Mouse (Mus musculus): Measurements from ENCODE around the gene Ttc39a. TPM values are rescaled to one million over a fixed set of nuclear protein-coding genes. Genes with fewer than 3 reads are reported as not detected.
A peak's percentile ranks its signal among the peaks of the same experiment; 100 is the strongest.

Gene Ttc39a
- polyA plus RNA-seq, 1 experiment from 2014 or later: 7.2 TPM

- peak; percentile 98 for ATAC-seq
- ChIA-PET CTCF (interaction anchor here (1.0 to 1.7 kb wide), 2 partner anchors 13 to 36 kb away, joined by 3 to 4 read pairs; no protein-coding TSS in a partner anchor), POLR2A (interaction anchor here (0.7 to 1.0 kb wide), 4 partner anchors 10 to 189 kb away, joined by 3 to 12 read pairs (median 4); no protein-coding TSS in a partner anchor)
- DNase-seq (ENCODE audit: low read depth, low spot score): no peak
- H3K27me3 ChIP-seq: no peaks in the 10 kb centered on the region
- in situ Hi-C loops (cut with MboI; ENCODE audit: low pct_unique_long_range_greater_than_20kb): no loop called here
- no peak for TF ChIP-seq CTCF (IDR thresholded peaks at IDR 0.05)
Measured at GRCm38 (mm10) chr4:109476554-109477014, 70.2 kb downstream of the Ttc39a start.

GRCm38 (mm10) chr4:109477454-109477853, 71.0 kb downstream of the Ttc39a start:
- POLR2A ChIA-PET: no interaction called here
- no peak for TF ChIP-seq CTCF (IDR thresholded peaks at IDR 0.05)
- ATAC-seq (no peak), DNase-seq (ENCODE audit: low read depth, low spot score) (no peak)
- CTCF ChIA-PET: no interaction called here
- H3K27me3 ChIP-seq: no peaks in the 10 kb centered on the region
- in situ Hi-C loops (cut with MboI; ENCODE audit: low pct_unique_long_range_greater_than_20kb): no loop called here

GRCm38 (mm10) chr4:109481424-109481823, 75.0 kb downstream of the Ttc39a start:
- in situ Hi-C loops (cut with MboI; ENCODE audit: low pct_unique_long_range_greater_than_20kb): no loop called here
- ChIA-PET CTCF (interaction anchor here (0.9 to 1.1 kb wide), 2 partner anchors 184 to 222 kb away, joined by 3 read pairs; no protein-coding TSS in a partner anchor), POLR2A (interaction anchor here (0.6 to 0.7 kb wide), 2 partner anchors 11 to 145 kb away, joined by 3 to 4 read pairs; no protein-coding TSS in a partner anchor)
- TF ChIP-seq CTCF (IDR thresholded peaks at IDR 0.05): no peak
- ATAC-seq (peak; percentile 14), DNase-seq (ENCODE audit: low read depth, low spot score) (no peak)
- no peaks in the 10 kb centered on the region for H3K27me3 ChIP-seq

GRCm38 (mm10) chr4:109482701-109483100, 76.3 kb downstream of the Ttc39a start:
- ATAC-seq: no peak
- no peak for TF ChIP-seq CTCF (IDR thresholded peaks at IDR 0.05)
- DNase-seq (ENCODE audit: low read depth, low spot score): no peak
- ChIA-PET CTCF (interaction anchor here (0.8 to 1.2 kb wide), 2 partner anchors 183 to 221 kb away, joined by 3 read pairs; no protein-coding TSS in a partner anchor), POLR2A (no interaction called here)
- in situ Hi-C loops (cut with MboI; ENCODE audit: low pct_unique_long_range_greater_than_20kb): no loop called here
- no peaks in the 10 kb centered on the region for H3K27me3 ChIP-seq

GRCm38 (mm10) chr4:109484621-109485020, 78.2 kb downstream of the Ttc39a start, which contains the start of gene Rnf11:
Gene Rnf11, minus strand, starts transcription at chr4:109484728.
- TF ChIP-seq CTCF (IDR thresholded peaks at IDR 0.05): no peak

GRCm38 (mm10) chr4:109488812-109489211, 82.4 kb downstream of the Ttc39a start:
- in situ Hi-C loops (cut with MboI; ENCODE audit: low pct_unique_long_range_greater_than_20kb): no loop called here
- DNase-seq (ENCODE audit: low read depth, low spot score): no peak
- ATAC-seq: no peak
- H3K27me3 ChIP-seq: no peaks in the 10 kb centered on the region
- ChIA-PET POLR2A (no interaction called here), CTCF (no interaction called here)
- no peak for TF ChIP-seq CTCF (IDR thresholded peaks at IDR 0.05)

More at GRCm38 (mm10) chr4:109484621-109485020, 78.2 kb downstream of the Ttc39a start, which contains the start of gene Rnf11:
- POLR2A ChIA-PET: no interaction called here
- DNase-seq (ENCODE audit: low read depth, low spot score) (no peak), ATAC-seq (peak; percentile 92)
- CTCF ChIA-PET: interaction anchor here (1.4 kb wide), 1 partner anchor 12 kb away, joined by 3 read pairs; no protein-coding TSS in a partner anchor
- no peaks in the 10 kb centered on the region for H3K27me3 ChIP-seq
- in situ Hi-C loops (cut with MboI; ENCODE audit: low pct_unique_long_range_greater_than_20kb): no loop called here

GRCm38 (mm10) chr4:109493581-109493980, 87.2 kb downstream of the Ttc39a start:
- no peaks in the 10 kb centered on the region for H3K27me3 ChIP-seq
- in situ Hi-C loops (cut with MboI; ENCODE audit: low pct_unique_long_range_greater_than_20kb): no loop called here
- no peak for TF ChIP-seq CTCF (IDR thresholded peaks at IDR 0.05)
- ATAC-seq: no peak
- CTCF ChIA-PET: interaction anchor here (1.2 kb wide), 1 partner anchor 10 kb away, joined by 4 read pairs; no protein-coding TSS in a partner anchor
- POLR2A ChIA-PET: no interaction called here
- no peak for DNase-seq (ENCODE audit: low read depth, low spot score)

Other genes starting within 250 kb of the Ttc39a start
- gene Osbpl9, start 204.4 kb upstream of the Ttc39a start, polyA plus RNA-seq (2021): 87.4 TPM
- not detected for gene Calr4, start 172.1 kb upstream of the Ttc39a start, polyA plus RNA-seq (2021)
- 36.3 TPM for gene Eps15, start 126.4 kb upstream of the Ttc39a start, polyA plus RNA-seq (2021)
- 95.6 TPM for gene Rnf11, start 78.1 kb downstream of the Ttc39a start, polyA plus RNA-seq (2021)
- not detected for gene 4930522H14Rik, start 124.7 kb downstream of the Ttc39a start, polyA plus RNA-seq (2021)